Mouse (Mus musculus) heart, adult 9 months (tissue): ENCODE measurements at regions not wholly inside any gene's neighbourhood (a gene's known extent, or its start where the extent isn't known, plus 50 kb on each side); places are given as distances from the start of the nearest gene placed in this dataset.

ENCODE experiments used
- DNase-seq, 2 experiments: peaks; one replicate each; pipeline ENCODE4 v3.0.0; 2022; ENCODE audit warnings: low spot score in 2 of 2

DNA sequence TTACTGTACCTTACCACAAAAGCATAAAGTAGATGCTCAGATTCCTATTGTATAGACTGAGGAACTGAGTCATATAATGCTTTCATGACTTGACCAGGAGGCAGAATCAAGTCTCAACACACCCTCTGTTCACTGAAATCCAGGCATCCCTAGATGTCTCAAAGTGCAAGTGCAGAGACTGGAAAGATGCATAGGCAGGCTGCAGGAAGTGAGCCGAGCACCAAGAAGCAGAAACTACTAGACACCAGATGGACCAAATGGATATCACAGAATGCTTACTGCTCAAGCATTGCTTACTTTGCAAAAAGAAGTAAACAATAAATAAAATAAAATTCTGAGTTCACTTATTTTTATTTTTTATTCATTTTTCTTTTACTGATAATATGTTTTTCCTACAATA, 143.0 kb upstream of the Cpeb2 start:
- DNase-seq: no peak

DNA sequence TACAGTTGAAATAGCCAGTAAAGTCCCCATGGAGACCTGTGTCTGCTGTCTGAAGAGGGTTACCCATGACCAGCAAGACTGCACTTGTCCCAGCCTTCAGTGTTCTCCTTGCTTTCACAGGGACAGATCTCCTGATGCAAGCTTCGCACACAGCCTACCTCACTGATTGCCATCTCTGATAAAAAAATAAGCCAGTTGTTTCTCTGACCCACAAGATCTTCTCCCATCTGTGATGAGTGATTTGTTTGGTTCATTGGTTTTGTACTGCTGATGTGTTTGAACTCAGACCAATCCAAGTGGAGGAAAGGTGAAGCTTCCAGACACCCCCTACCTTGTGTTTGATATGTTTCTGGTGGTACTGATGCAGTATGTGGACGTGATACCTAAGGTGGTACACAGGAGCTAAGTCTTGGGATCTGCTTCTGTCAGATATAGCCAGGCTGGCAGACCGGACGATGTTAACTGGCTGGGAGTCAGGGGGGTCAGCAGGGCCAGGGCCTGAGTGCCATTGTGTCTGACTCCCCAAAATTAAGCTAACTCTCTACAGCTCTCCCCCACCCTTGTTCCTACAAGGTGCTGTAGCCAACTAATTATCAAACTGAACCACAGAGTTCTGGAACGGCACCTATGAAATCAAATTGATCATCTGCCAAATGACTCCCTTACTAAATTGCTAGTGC, 139.2 kb upstream of the Cpeb2 start:
- DNase-seq: no peak

DNA sequence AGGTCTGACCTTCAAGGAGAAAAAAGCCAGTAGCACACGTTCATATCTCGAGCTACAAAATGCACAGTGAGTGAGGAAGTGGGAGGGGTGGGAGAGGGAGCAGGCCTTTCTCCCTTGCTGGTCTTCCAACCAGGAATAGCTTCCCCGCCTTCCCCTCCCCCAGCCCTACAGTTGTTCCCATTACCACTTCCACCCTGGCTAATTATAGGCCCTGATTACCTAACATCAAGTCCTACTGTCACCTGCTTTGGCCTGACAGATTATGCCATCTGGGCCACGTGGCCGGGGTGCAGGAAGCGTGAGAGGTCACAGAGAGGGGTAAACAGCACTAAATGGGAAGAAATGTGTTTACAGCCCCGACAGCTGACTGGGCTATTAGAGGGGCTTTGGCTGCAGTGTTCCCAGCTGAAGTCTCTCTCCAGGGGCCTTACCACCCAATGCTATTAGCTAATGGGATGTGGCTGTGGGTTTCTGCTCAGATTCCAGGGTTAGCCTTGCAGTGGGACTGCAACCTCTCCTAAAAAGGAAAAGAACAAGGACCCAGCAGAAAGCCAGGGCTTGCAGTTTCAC, 138.6 kb upstream of the Cpeb2 start:
- DNase-seq: peak; percentile 59 to 74

DNA sequence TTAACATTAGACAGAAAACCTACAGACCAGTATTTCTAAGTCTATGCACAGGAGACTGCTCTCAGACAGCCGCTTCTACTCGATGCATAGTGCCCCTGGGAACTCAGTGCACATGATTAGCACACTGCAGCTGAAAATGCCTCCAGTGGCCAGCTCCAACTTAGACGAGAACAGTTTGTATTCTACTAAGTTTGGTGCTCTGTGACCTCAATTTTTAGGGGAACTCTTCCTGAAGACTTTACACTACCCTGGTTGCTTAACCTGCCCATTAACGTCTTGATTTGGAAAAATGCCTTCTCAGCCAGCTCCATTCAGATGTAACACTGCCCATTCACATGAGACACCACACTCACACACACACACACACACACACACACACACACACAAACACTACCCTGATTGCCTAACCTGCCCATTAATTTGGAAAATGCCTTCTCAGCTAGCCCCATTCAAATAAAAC, 130.9 kb upstream of the Cpeb2 start:
- no peak for DNase-seq

DNA sequence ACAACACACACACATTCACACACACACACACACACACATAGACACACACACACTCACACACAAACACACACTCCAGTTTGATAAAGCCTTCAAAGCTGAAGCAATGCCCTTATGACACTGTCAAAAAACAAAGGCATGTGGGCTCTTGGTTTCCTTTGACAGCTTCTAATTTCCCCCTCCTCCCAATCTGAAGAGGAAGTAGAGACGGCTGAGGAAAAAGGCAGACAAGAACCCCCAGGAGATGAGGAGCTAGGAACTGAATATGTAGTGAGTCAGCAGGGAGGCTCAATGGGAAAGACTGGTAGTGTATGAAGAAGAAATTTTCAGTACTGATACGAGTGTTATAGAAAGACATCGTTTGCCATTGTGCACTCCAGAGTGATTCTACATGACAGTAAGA, 130.4 kb upstream of the Cpeb2 start:
- no peak for DNase-seq

DNA sequence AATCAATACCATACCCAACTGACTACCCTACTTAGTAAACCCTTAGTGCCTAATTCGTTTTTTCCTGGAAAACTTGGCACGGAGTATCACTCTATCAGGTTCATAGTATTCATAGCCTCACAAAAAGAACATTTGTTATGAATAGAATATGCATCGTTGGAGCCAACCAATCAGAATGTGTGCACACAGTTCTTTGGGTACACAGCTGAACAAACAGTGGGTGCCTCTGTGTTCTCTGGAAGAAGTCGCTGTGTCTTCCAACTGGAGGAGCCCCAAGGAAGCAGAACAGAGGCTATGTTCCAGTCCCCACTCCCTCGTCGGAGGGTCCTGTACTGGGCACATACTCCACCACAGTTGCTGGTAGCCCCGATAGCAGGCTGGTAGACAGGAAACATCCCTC, 129.2 kb upstream of the Cpeb2 start:
- DNase-seq: no peak

DNA sequence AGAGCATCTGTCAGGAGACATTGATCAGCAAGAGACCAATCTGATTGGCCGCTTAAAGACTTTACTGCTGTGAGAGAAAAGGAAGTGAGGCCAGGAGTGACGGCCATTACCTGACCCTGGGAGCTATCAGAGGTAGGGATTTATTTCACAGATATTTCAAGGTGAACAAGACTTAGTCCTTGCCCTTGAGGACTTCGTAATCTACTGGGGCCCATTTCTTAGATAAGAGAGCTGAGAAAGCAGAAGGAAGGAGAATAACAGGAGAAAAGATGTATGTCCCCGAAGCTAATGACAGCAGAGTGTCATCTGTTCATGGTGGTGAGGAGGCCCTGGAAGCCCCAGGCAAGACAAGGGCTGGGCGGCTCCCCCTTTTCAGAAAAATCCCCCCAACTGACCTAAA, 127.4 kb upstream of the Cpeb2 start:
- DNase-seq: no peak

DNA sequence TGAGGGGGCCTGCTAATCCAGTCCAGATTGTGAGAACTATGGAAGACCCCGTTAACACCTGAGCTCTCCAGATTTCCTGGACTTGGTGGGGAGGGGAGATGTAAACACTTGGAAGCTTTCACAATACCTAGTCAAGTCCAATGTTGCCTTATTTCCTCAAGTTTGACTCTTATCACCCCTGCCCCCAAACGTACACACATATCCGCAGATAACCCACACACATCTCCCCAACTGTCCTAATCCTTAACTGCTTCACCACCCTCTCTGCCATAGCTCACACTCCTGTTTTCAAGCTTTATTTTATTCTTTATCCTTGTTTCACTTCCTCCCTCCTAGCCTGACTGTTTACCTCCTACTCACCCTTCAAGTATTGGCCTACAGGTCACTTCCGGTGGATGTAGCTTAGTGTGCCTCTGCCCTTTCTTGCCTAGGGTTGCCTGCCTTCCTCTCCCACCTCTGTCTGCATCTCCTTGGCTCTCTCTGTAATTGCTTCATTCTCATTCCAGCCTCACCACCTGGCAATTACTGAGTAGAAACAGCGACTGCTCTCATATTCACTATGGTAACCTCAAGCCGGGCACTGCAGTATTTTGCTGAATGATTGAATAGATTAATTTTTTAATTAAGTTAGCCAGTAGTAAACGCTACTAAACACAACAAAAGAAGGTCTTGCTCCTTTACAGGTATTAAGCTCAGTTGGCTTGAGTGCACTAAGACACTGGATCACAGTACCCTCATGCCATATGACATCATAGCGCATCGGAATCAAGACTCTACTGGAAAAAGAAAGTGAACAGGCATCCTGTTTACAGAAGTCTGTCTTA, 125.3 kb upstream of the Cpeb2 start:
- DNase-seq: no peak

DNA sequence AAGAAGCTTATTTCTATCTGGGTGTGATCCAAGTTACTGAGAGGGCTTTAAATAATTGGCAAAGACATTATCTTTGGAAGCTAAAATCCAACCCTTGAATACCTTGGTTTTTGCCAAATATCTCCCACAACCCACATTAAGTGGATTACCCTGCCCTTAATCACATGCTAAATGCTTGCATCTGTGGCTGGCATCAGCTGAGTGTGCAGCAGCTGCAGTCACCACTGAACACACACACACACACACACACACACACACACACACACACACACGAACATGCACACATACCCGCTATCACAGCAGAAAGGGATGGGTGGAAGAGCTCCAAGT, 124.7 kb upstream of the Cpeb2 start:
- no peak for DNase-seq

DNA sequence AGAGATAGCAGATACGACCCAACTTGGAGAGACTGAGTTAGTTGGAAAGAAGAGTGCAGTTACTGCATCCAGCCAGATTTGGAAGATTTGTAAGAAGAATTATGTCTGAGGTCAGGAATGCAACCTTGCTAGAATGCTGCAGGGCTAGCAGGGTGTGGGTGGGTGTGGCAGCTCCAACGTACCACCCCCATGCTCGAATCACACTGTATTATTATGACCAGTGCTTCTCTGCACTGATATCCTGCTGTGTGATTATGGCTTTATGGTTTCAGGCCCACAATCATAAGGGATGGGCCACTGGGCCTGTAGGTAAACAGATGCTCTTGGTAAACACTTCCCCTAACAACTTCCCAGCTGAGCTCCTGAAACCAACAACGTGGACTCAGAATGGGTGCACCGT, 122.8 kb upstream of the Cpeb2 start:
- no peak for DNase-seq

DNA sequence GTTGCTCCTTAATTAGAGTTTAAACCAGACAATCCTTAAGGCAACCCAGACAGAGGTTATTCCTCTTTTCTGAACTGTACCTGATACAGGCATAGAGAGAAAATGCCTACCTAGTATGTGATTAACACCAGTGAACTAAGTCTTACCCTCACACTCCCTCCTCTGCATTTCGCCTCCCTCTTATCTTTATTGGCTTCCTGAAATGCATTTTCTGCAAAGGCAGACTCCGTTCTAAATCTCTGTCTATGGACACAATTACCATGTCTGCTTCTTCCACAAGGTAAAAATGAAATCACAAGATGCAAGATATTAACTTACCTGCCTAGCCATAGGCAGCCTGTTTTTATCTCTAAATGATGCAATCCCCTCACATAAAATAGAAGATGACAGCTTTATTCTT, 121.2 kb upstream of the Cpeb2 start:
- no peak for DNase-seq

DNA sequence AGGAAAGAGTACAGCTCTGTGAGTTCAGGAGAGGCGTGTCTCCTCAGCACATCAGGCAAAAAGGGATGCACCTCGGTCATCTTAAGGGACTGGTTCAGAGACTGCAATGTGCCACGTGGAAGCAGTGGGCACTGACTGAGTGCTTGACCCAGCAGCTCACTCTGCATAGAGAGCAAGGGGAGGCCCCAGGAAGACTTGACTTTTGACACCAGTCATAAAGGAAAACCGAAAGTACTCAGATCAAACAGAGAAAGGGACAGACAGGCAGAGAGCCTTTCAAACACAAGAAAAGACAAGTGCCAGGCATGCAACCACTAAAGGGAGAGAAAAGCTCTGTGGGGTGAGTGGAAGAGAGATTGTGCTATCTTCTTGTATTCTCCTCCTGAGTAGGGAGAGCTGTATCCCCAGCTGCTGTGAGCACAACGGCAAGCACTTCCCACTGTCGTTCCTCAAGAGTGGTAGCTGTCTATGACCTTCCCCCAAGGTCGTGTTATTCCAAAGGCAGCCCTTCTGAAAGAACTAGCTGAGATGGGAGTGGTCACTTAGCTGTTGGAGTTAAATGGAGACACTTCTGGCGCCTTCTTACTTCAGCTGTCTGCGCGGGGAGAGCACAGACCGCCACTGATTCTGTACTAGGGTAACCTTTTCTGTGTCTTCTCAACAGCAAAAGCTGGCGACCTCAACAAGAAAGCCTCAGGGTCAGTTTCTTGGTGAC, 119.4 kb upstream of the Cpeb2 start:
- DNase-seq: no peak

DNA sequence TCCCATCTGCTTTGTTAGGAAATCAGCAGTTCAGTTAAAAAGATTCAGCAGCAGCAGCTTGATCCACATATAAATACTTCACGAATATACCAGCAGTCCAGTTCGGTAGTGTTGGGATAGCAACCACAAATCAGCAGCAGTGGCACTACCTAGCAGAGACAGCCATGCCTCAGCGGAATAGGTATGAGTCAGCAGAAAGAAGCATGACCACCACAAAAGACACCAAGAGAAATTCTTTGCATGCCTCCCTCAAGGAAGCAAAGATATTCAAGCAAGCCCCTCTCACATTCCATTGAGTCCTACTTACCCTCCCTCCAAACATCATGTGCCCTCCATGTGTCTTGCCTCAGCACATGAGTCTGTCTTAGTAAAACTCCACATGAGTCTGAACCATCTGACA, 117.5 kb upstream of the Cpeb2 start:
- no peak for DNase-seq

DNA sequence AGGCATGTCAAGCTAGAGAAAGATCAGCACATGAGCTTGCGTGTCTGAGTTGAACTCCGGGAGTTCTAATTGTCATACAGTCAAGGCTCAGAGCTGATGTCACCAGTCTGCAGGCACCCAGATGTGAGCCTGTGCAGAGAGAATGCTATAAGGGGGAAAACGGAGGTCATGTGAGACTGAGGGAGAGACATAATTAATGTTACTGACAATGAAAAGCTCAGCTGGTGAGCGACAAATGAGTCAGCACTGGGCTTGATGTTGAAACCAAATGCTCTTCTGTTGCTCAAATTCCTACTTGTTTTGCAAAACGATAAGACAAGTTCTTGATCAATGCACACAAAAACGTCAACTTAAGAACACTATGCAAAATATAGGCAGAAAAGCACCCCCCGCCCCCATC, 116.1 kb upstream of the Cpeb2 start:
- no peak for DNase-seq

DNA sequence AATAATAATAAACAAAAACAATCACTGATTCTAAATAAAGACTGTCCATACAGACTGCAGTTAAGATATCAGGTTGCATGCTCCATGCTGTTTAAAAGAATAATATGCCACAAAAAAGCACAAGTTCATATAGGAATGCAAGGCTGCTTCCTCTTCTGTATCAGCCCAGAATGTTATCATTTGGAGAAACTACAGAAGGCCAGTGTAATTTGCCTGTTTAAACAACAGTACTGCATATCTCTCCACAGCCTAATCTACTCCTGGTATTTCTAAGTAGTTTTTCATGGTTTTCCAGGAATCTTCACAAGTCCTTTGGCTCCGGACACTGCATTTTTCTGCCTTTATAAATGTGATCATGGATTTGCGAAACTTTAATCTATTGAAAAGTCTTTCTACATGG, 111.9 kb upstream of the Cpeb2 start:
- no peak for DNase-seq

DNA sequence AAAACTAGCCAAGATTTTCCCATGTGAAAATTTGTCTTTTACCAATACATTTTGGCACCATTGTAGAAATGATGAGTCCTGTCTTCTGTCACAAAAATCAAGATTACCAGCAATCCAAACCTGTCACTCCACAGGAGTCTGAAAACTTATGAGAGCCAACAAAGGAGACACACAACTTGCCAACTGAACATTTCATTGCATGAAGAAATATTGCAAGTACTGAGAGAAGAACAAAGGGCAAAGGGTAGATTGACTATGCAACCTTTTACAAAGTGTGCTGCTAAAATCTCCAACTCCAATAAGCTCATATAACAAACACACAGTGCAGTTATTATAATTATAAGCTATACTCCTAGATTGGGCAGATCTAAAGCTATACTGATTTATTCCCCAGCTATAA, 108.7 kb upstream of the Cpeb2 start:
- DNase-seq: no peak

DNA sequence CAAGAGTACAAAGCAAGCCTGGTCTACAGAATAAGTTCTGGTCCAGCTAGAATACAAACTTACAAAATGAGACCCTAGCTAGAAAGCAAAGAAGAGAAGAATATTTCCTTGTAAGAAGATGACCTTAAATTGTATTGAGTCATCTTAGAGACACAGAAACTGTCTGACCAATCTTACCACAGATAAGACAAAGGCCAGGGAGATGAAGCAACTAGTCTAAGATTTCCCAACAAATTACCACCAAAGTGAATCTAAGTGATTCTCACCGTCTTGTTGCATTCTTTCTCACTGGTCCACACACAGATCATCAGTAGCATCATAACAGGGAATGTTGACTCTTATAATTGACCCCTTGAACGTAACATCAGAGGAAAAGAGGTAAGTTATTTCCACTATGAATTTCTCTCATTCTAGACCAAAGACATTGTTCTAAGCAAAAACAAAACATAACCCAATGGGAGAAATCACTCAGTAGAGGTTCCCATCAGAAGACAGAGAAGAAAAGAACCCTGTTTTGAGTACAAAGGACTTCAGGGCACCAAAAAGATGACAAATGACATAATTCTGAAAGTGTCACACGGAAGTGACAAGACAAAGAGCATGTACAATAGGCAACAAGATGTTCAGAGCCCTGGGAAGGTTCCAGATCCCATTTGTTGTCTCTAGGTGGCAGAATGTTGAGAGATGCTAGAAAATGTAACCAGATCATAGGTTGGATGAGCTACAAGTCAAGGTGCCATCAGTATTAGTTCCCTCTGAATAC, 107.0 kb upstream of the Cpeb2 start:
- no peak for DNase-seq

DNA sequence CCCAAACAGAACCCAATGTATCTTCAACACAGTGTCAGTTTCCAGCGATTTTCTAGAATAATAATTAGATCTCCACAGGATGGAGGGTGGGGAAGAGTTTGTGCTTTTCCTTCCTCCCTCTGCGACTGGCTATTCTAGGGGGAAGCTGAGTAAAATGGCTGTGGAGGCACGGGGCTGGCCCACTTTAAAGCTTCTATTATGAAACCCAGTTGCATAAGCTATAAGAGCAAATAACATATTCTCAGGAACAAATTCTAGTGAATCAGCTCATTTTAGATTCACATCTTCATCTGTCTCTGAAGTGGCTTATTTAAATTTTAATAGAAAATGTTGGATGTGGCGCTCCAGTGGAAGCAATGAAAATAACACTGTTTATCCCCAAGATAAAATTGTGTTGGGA, 102.6 kb upstream of the Cpeb2 start:
- DNase-seq: no peak

DNA sequence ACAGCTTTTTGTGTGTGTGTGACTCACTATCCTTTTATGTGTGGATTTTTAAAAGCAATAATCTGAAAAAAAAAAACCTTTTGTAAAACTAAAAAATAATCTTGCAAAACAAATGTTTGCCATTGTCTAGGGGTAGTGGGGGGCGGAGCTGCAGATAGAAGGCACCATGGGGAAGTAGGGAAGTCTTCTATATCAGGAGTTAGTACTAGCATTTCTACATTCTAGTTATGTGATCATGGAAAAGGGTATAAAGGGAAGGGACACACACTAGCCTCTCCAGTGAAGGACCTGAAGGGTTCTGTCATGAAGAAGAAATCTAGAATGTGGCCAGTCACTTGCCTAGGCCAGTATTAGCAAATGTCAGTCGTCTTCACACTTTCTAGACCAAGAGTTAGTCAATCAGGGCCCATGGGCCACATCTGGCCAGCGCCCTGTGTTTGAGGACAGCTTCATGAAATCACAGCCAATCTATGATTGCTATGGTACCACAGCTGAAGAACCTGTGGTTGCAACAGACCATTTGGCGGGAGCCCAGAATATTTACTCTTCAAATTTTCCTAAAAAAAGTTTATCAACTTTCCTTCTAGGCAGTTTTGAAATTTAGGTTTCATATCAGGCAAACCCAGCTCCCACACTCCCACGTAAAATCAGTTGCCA, 101.9 kb upstream of the Cpeb2 start:
- DNase-seq: no peak

DNA sequence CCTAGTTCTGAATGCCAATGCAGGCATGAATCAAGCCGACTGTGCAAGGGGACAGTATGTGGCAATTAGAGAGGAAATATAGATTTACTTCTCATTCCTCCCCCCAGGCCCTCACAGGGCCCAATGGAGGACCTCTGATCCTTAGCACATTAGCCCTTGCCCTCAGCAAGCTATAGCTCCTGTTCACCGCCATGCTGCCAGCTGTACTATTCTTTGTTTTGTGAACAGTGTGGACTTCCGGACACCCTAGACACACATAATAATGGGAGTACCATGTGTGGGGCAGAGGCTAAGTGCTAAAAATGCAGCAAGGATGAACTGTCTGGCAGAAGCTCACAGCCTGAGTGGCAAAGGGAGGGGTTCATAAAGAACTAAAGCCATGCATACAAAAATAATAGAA, 99.3 kb upstream of the Cpeb2 start:
- DNase-seq: no peak

DNA sequence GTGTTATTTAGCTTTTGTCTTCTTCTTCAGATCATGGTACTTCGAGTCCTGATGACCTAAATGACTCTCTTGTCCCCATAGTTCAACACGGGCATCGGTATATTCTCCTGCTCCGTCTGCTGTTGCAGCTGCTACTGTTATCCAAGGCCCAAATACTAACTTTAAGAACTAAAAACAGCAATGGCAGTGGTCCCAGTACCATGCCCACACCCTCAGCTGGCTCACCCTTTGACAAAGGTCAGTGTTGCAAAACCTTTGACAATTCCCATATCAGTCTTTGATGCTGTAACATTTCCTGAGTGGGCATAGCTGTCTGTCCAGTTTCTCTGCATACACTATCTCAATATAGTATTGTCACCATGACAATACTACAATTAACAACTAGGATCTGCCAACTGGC, 96.8 kb upstream of the Cpeb2 start:
- DNase-seq: no peak
